Mouse (Mus musculus): ENCODE measurements at regions not wholly inside any gene's neighbourhood (a gene's known extent, or its start where the extent isn't known, plus 50 kb on each side); places are given as distances from the start of the nearest gene placed in this dataset.
A peak's percentile ranks its signal among the peaks of the same experiment; 100 is the strongest.

DNA sequence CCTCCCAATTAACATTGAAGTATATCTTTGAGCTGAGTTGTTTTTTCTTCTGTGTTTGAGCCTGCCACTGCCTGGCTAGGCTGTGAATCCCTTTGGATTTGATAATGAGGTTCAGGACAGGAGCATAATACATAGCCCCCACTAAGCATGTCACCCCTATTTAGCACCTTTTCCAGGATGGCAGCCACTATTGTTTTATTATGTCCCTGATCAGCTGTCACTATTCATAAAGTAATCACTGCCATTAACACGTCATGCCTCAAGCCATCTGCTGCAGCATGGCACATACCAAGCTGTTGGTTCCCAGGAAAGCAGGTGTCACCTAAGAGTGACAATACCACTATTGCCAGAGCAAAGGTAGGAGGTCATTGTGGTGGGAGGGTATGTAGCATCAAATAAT is 167.0 kb upstream of the Nr2f2 start:
- H3K9ac ChIP-seq (ENCODE audit: low read depth, low read length) = no peak overlapping the region
- H3K27ac ChIP-seq (ENCODE audit: low read depth, low read length) = no peak overlapping the region
- no peaks in the 10 kb centered on the region for H3K4me1 ChIP-seq (ENCODE audit: control insufficient read depth, insufficient read depth, low read length)
- no peak overlapping the region for H3K4me2 ChIP-seq
- H3K27me3 ChIP-seq (ENCODE audit: control insufficient read depth, insufficient read depth, low read length) = no peaks in the 10 kb centered on the region
- H3K4me3 ChIP-seq (ENCODE audit: low read depth, low read length) = no peak overlapping the region
- peaks cover 4% of the 10 kb centered on the region; the same call in 1 of the 2 replicates for H3K9me3 ChIP-seq (replicated peaks; ENCODE audit: control insufficient read depth, low read length)
- H3K36me3 ChIP-seq (ENCODE audit: control insufficient read depth, insufficient read depth, low read length) = no peaks in the 10 kb centered on the region
- ATAC-seq (replicated peaks; ENCODE audit: insufficient number of reproducible peaks, low FRiP score, low TSS enrichment) = no peak
- WGBS (ENCODE audit: insufficient replicate concordance) = 68% methylated on average over 1 of the region's 1 CpGs

DNA sequence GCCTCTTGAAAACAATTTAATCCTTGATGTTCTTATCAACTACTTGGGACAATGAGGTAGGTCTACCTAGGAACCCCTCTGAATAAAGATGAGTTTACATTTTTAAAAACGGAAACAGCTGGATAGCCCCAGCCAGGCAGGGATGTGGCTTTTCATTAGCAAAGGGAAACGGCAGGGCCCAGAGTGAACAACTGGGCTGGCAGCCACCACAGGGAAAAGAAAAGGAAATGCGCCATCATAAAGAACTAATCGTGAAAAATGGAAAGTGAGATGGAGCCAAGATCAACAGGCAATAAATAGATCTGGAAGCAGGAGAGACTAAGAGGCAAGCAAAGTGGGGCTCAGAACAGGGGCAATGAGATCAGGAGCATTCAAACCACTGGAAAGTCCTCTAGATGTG is 161.4 kb upstream of the Nr2f2 start:
- WGBS (ENCODE audit: insufficient replicate concordance) = 80% methylated on average over 4 of the region's 4 CpGs
- no peaks in the 10 kb centered on the region for H3K27me3 ChIP-seq (ENCODE audit: control insufficient read depth, insufficient read depth, low read length)
- H3K4me1 ChIP-seq (ENCODE audit: control insufficient read depth, insufficient read depth, low read length) = no peaks in the 10 kb centered on the region
- H3K4me2 ChIP-seq = no peak overlapping the region
- H3K9me3 ChIP-seq (replicated peaks; ENCODE audit: control insufficient read depth, low read length) = peaks cover 4% of the 10 kb centered on the region; the same call in 1 of the 2 replicates
- H3K27ac ChIP-seq (ENCODE audit: low read depth, low read length) = no peak overlapping the region
- no peak for ATAC-seq (replicated peaks; ENCODE audit: insufficient number of reproducible peaks, low FRiP score, low TSS enrichment)
- no peak overlapping the region for H3K4me3 ChIP-seq (ENCODE audit: low read depth, low read length)
- H3K36me3 ChIP-seq (ENCODE audit: control insufficient read depth, insufficient read depth, low read length) = no peaks in the 10 kb centered on the region
- H3K9ac ChIP-seq (ENCODE audit: low read depth, low read length) = no peak overlapping the region

DNA sequence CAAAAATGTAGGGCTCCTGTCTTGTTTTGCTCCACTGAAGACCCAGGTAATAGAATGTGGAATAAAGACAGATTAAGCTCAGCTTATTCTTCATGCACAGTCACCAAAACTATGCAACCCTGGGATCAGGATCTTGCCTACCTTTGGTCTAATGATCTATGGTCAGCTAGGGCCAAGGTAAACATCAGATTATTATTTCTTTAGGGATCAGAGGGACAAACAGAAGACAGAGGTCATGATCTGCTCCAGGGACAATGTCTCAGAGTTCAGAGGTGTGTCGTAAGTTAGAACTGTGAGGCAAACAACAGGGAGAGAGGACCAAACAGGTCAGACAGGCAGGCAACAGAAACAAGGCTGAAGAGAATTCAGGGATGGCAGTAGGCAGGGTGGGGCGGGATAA is 158.8 kb upstream of the Nr2f2 start:
- 78% methylated on average over 2 of the region's 2 CpGs for WGBS (ENCODE audit: insufficient replicate concordance)
- Histone ChIP-seq H3K36me3 (ENCODE audit: control insufficient read depth, insufficient read depth, low read length) (no peaks in the 10 kb centered on the region), H3K27ac (ENCODE audit: low read depth, low read length) (no peak overlapping the region), H3K9ac (ENCODE audit: low read depth, low read length) (no peak overlapping the region), H3K4me3 (ENCODE audit: low read depth, low read length) (no peak overlapping the region), H3K4me1 (ENCODE audit: control insufficient read depth, insufficient read depth, low read length) (no peaks in the 10 kb centered on the region), H3K4me2 (no peak overlapping the region), H3K9me3 (replicated peaks; ENCODE audit: control insufficient read depth, low read length) (peaks cover 2% of the 10 kb centered on the region; the same call in 1 of the 2 replicates), H3K27me3 (ENCODE audit: control insufficient read depth, insufficient read depth, low read length) (no peaks in the 10 kb centered on the region)
- ATAC-seq (replicated peaks; ENCODE audit: insufficient number of reproducible peaks, low FRiP score, low TSS enrichment) = no peak

DNA sequence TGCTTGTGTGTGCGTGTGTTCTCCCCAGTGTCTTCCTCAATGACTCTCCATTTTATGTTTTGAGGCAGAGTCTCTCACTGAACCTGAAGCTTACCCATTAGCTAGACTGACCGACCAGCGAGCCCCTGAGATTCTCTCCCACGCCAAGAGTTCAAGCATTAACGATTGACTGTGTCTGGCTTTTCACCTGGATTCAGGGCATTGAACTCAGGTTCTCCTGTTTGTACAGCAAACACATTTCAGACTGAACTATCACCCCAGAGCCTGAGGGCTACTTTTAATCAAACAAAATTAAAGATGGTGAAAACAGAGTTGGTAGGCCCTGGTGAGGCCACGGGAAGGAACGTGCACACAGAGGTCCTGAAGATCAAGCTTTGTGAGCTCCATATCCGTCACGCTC is 158.2 kb upstream of the Nr2f2 start:
- Histone ChIP-seq H3K27me3 (ENCODE audit: control insufficient read depth, insufficient read depth, low read length) (no peaks in the 10 kb centered on the region), H3K4me2 (no peak overlapping the region), H3K4me3 (ENCODE audit: low read depth, low read length) (no peak overlapping the region), H3K9ac (ENCODE audit: low read depth, low read length) (no peak overlapping the region), H3K27ac (ENCODE audit: low read depth, low read length) (no peak overlapping the region), H3K4me1 (ENCODE audit: control insufficient read depth, insufficient read depth, low read length) (no peaks in the 10 kb centered on the region), H3K36me3 (ENCODE audit: control insufficient read depth, insufficient read depth, low read length) (no peaks in the 10 kb centered on the region), H3K9me3 (replicated peaks; ENCODE audit: control insufficient read depth, low read length) (peaks cover 2% of the 10 kb centered on the region; the same call in 1 of the 2 replicates)
- ATAC-seq (replicated peaks; ENCODE audit: insufficient number of reproducible peaks, low FRiP score, low TSS enrichment) = no peak
- 83% methylated on average over 9 of the region's 9 CpGs for WGBS (ENCODE audit: insufficient replicate concordance)

DNA sequence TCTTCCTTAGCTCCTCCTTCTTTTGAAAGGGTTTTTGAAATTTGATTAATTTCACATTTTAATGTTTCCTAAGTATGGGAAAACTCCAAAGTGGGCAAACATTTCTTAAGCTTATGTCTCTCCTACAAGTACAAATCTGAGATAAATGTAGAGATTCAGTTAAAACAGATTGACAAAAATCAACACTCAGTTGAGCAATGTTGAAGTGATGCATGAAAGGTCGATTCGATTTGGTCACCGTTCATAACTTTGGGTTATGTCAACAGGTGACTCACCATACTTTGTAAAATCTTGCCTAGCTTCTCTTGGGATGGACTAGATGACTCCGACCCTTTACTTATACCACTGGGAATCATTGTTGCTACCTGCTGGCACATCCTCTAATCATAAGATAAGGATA is 157.7 kb upstream of the Nr2f2 start:
- ATAC-seq (replicated peaks; ENCODE audit: insufficient number of reproducible peaks, low FRiP score, low TSS enrichment) = no peak
- H3K27me3 ChIP-seq (ENCODE audit: control insufficient read depth, insufficient read depth, low read length) = no peaks in the 10 kb centered on the region
- WGBS (ENCODE audit: insufficient replicate concordance) = 91% methylated on average over 4 of the region's 4 CpGs
- H3K4me2 ChIP-seq = no peak overlapping the region
- no peaks in the 10 kb centered on the region for H3K4me1 ChIP-seq (ENCODE audit: control insufficient read depth, insufficient read depth, low read length)
- peaks cover 2% of the 10 kb centered on the region; the same call in 1 of the 2 replicates for H3K9me3 ChIP-seq (replicated peaks; ENCODE audit: control insufficient read depth, low read length)
- no peak overlapping the region for H3K4me3 ChIP-seq (ENCODE audit: low read depth, low read length)
- H3K9ac ChIP-seq (ENCODE audit: low read depth, low read length) = no peak overlapping the region
- H3K27ac ChIP-seq (ENCODE audit: low read depth, low read length) = no peak overlapping the region
- H3K36me3 ChIP-seq (ENCODE audit: control insufficient read depth, insufficient read depth, low read length) = no peaks in the 10 kb centered on the region

DNA sequence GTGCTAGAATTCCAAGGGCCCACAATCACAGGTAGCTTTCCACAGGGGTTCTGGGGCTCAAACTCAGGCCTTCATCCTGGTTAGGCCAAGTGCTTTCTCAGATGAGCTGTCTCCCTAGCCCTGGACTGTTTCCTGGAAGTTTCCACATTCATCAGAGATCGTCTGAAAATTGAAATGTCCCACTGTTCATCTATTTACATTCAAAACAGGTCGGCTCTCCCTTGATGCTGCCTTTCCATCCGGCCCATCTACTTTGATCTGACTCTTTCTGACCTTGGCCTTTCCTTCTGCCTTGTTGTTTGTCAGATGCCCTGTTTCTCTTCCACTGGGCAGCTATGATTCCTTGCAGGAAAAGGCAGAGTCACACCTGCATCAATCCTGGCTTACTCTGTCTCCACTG is 150.2 kb upstream of the Nr2f2 start:
- no peaks in the 10 kb centered on the region for H3K36me3 ChIP-seq (ENCODE audit: control insufficient read depth, insufficient read depth, low read length)
- H3K27ac ChIP-seq (ENCODE audit: low read depth, low read length) = no peak overlapping the region
- H3K9me3 ChIP-seq (replicated peaks; ENCODE audit: control insufficient read depth, low read length) = no peaks in the 10 kb centered on the region
- 49% methylated on average over 3 of the region's 3 CpGs for WGBS (ENCODE audit: insufficient replicate concordance)
- no peaks in the 10 kb centered on the region; the same call in 1 of the 2 replicates for H3K27me3 ChIP-seq (ENCODE audit: control insufficient read depth, insufficient read depth, low read length)
- H3K4me2 ChIP-seq = no peak overlapping the region
- no peak overlapping the region for H3K4me3 ChIP-seq (ENCODE audit: low read depth, low read length)
- no peak for ATAC-seq (replicated peaks; ENCODE audit: insufficient number of reproducible peaks, low FRiP score, low TSS enrichment)
- peaks cover 2% of the 10 kb centered on the region; the same call in 1 of the 2 replicates for H3K4me1 ChIP-seq (ENCODE audit: control insufficient read depth, insufficient read depth, low read length)
- H3K9ac ChIP-seq (ENCODE audit: low read depth, low read length) = no peak overlapping the region

DNA sequence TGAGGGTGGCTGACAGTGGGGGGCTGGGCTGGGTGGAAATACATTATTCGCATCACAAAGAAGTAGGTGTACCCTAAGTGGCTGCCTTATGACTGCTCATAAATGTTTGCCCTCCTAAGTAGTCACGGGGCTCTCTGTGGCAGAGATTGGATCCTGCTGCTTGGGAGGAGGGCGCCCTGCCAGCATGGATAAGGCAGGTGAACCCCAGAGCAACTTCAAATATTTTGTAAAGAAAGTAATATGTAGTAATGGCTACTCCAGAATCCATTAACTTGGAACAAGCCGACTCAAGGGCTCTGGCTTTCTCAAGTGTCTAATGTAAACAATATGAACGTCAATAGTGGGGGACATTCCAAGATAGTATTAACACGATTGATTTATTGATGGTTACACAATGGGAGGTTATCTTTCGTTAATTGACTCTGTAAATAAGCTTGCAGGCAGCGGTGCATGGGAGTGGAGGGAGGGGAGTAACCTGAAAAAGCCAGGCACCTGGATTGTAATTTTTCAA is 148.9 kb upstream of the Nr2f2 start:
- Histone ChIP-seq H3K27me3 (ENCODE audit: control insufficient read depth, insufficient read depth, low read length) (no peaks in the 10 kb centered on the region; the same call in 1 of the 2 replicates), H3K9ac (ENCODE audit: low read depth, low read length) (no peak overlapping the region), H3K4me2 (0 out of 2 replicates have a peak overlapping the region, but pooled peaks have one; percentile 9), H3K27ac (ENCODE audit: low read depth, low read length) (no peak overlapping the region), H3K9me3 (replicated peaks; ENCODE audit: control insufficient read depth, low read length) (no peaks in the 10 kb centered on the region), H3K4me3 (ENCODE audit: low read depth, low read length) (no peak overlapping the region), H3K4me1 (ENCODE audit: control insufficient read depth, insufficient read depth, low read length) (peaks cover 2% of the 10 kb centered on the region; the same call in 1 of the 2 replicates), H3K36me3 (ENCODE audit: control insufficient read depth, insufficient read depth, low read length) (no peaks in the 10 kb centered on the region)
- 21% methylated on average over 8 of the region's 8 CpGs for WGBS (ENCODE audit: insufficient replicate concordance)
- no peak for ATAC-seq (replicated peaks; ENCODE audit: insufficient number of reproducible peaks, low FRiP score, low TSS enrichment)

DNA sequence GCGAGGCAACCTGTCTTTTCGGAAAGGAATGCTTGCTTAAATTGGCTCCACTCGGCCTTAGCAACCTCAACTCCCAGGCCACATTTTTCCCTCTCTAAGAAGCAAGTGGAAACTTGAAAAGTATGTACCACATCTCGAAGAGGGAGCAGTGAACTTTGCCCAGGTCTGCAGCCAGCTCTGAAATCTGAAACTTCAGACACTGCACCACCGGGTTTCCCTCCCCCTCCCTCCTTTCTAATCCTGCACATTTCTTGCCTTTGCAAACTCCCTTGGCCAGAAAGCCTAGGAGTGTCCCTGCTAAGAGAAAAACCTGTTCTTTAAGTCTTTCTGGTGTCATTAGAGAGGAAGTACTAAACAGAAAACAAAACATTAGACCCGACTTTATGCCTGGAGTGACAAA is 148.1 kb upstream of the Nr2f2 start:
- no peaks in the 10 kb centered on the region; the same call in 1 of the 2 replicates for H3K27me3 ChIP-seq (ENCODE audit: control insufficient read depth, insufficient read depth, low read length)
- no peak overlapping the region for H3K9ac ChIP-seq (ENCODE audit: low read depth, low read length)
- H3K4me2 ChIP-seq = peak overlapping the region; percentile 9; the same call in 1 of the 2 replicates
- H3K9me3 ChIP-seq (replicated peaks; ENCODE audit: control insufficient read depth, low read length) = no peaks in the 10 kb centered on the region
- ATAC-seq (replicated peaks; ENCODE audit: insufficient number of reproducible peaks, low FRiP score, low TSS enrichment) = no peak
- no peaks in the 10 kb centered on the region for H3K36me3 ChIP-seq (ENCODE audit: control insufficient read depth, insufficient read depth, low read length)
- 10% methylated on average over 6 of the region's 6 CpGs for WGBS (ENCODE audit: insufficient replicate concordance)
- peaks cover 2% of the 10 kb centered on the region; the same call in 1 of the 2 replicates for H3K4me1 ChIP-seq (ENCODE audit: control insufficient read depth, insufficient read depth, low read length)
- no peak overlapping the region for H3K4me3 ChIP-seq (ENCODE audit: low read depth, low read length)
- no peak overlapping the region for H3K27ac ChIP-seq (ENCODE audit: low read depth, low read length)

DNA sequence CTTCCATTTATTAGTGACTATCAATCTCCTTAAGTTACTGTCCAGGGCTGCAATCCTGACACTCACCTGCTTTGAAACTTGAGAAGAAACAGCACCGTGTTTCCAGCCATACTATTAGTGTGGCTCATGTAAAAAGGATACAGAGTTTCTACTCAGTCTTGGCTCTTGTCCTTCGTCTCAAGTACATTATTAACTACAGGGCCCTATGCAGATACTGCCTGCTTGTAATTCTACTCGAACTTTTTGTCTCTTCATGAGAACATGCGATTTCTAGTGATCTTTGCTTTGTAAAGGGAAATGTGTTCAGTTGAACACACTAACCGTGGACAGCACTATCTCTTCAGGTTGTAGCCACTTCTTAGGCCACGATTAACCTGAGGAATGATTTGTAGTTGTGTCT is 145.8 kb upstream of the Nr2f2 start:
- H3K27ac ChIP-seq (ENCODE audit: low read depth, low read length) = no peak overlapping the region
- H3K9ac ChIP-seq (ENCODE audit: low read depth, low read length) = no peak overlapping the region
- H3K36me3 ChIP-seq (ENCODE audit: control insufficient read depth, insufficient read depth, low read length) = no peaks in the 10 kb centered on the region
- no peak overlapping the region for H3K4me3 ChIP-seq (ENCODE audit: low read depth, low read length)
- no peak overlapping the region for H3K4me2 ChIP-seq
- peaks cover 2% of the 10 kb centered on the region; the same call in 1 of the 2 replicates for H3K4me1 ChIP-seq (ENCODE audit: control insufficient read depth, insufficient read depth, low read length)
- ATAC-seq (replicated peaks; ENCODE audit: insufficient number of reproducible peaks, low FRiP score, low TSS enrichment) = no peak
- H3K27me3 ChIP-seq (ENCODE audit: control insufficient read depth, insufficient read depth, low read length) = no peaks in the 10 kb centered on the region; the same call in 1 of the 2 replicates
- WGBS (ENCODE audit: insufficient replicate concordance) = 76% methylated on average over 6 of the region's 6 CpGs
- no peaks in the 10 kb centered on the region for H3K9me3 ChIP-seq (replicated peaks; ENCODE audit: control insufficient read depth, low read length)

Measured in heart, embryonic 11.5 days (tissue).